Mouse (Mus musculus): Measurements from ENCODE around the gene Slc34a3. TPM values are rescaled to one million over a fixed set of nuclear protein-coding genes. Genes with fewer than 3 reads are reported as not detected.
A peak's percentile ranks its signal among the peaks of the same experiment; 100 is the strongest.

Slc34a3 gene
- polyA plus RNA-seq, 1 experiment from 2014 or later: not detected

GRCm38 (mm10) chr2:25195211-25196156 lies 38.7 kb downstream of the Slc34a3 start:
- Histone ChIP-seq H3K27me3 (replicated peaks; ENCODE audit: control insufficient read depth, insufficient read depth, low read length) (peaks cover 26% of the 10 kb centered on the region), H3K27ac (ENCODE audit: low read depth, low read length) (no peak overlapping the region), H3K36me3 (ENCODE audit: control insufficient read depth, insufficient read depth, low read length) (peaks cover 25% of the 10 kb centered on the region), H3K9ac (ENCODE audit: low read length) (no peak overlapping the region), H3K4me3 (ENCODE audit: low read depth, low read length) (no peak overlapping the region), H3K9me3 (replicated peaks; ENCODE audit: control insufficient read depth, low read length) (no peaks in the 10 kb centered on the region), H3K4me1 (ENCODE audit: control insufficient read depth, insufficient read depth, low read length) (no peaks in the 10 kb centered on the region), H3K4me2 (ENCODE audit: low read length) (no peak overlapping the region)
- WGBS: 25% methylated on average over 55 of the region's 55 CpGs
- ATAC-seq (no peak), DNase-seq (ENCODE audit: low spot score) (no peak)

GRCm38 (mm10) chr2:25194486-25195171 lies 39.5 kb downstream of the Slc34a3 start:
- 88% methylated on average over 17 of the region's 17 CpGs for WGBS
- Histone ChIP-seq H3K27ac (ENCODE audit: low read depth, low read length) (no peak overlapping the region), H3K9me3 (replicated peaks; ENCODE audit: control insufficient read depth, low read length) (no peaks in the 10 kb centered on the region), H3K4me2 (ENCODE audit: low read length) (no peak overlapping the region), H3K9ac (ENCODE audit: low read length) (no peak overlapping the region), H3K4me3 (ENCODE audit: low read depth, low read length) (no peak overlapping the region), H3K36me3 (ENCODE audit: control insufficient read depth, insufficient read depth, low read length) (peaks cover 16% of the 10 kb centered on the region), H3K4me1 (ENCODE audit: control insufficient read depth, insufficient read depth, low read length) (no peaks in the 10 kb centered on the region), H3K27me3 (replicated peaks; ENCODE audit: control insufficient read depth, insufficient read depth, low read length) (peaks cover 26% of the 10 kb centered on the region)
- no peak for DNase-seq (ENCODE audit: low spot score)
- no peak for ATAC-seq

- Histone ChIP-seq H3K4me2 (ENCODE audit: low read length) (no peak overlapping the region), H3K9me3 (replicated peaks; ENCODE audit: control insufficient read depth, low read length) (no peaks in the 10 kb centered on the region), H3K9ac (ENCODE audit: low read length) (no peak overlapping the region), H3K27me3 (replicated peaks; ENCODE audit: control insufficient read depth, insufficient read depth, low read length) (peaks cover 26% of the 10 kb centered on the region), H3K4me1 (ENCODE audit: control insufficient read depth, insufficient read depth, low read length) (no peaks in the 10 kb centered on the region), H3K36me3 (ENCODE audit: control insufficient read depth, insufficient read depth, low read length) (peaks cover 10% of the 10 kb centered on the region; the same call in 1 of the 2 replicates), H3K4me3 (ENCODE audit: low read depth, low read length) (no peak overlapping the region), H3K27ac (ENCODE audit: low read depth, low read length) (no peak overlapping the region)
- ATAC-seq (no peak), DNase-seq (ENCODE audit: low spot score) (no peak)
- 73% methylated on average over 5 of the region's 5 CpGs for WGBS
Measured at GRCm38 (mm10) chr2:25194006-25194405, 40.2 kb downstream of the Slc34a3 start.

GRCm38 (mm10) chr2:25193330-25193770 lies 40.8 kb downstream of the Slc34a3 start:
- no peaks in the 10 kb centered on the region for H3K4me1 ChIP-seq (ENCODE audit: control insufficient read depth, insufficient read depth, low read length)
- H3K27ac ChIP-seq (ENCODE audit: low read depth, low read length): no peak overlapping the region
- H3K4me2 ChIP-seq (ENCODE audit: low read length): no peak overlapping the region
- peaks cover 5% of the 10 kb centered on the region; the same call in 1 of the 2 replicates for H3K36me3 ChIP-seq (ENCODE audit: control insufficient read depth, insufficient read depth, low read length)
- ATAC-seq (peak; percentile 82), DNase-seq (ENCODE audit: low spot score) (peak; percentile 92)
- no peak overlapping the region for H3K9ac ChIP-seq (ENCODE audit: low read length)
- 3% methylated on average over 6 of the region's 6 CpGs for WGBS
- H3K4me3 ChIP-seq (ENCODE audit: low read depth, low read length): no peak overlapping the region
- H3K9me3 ChIP-seq (replicated peaks; ENCODE audit: control insufficient read depth, low read length): no peaks in the 10 kb centered on the region
- H3K27me3 ChIP-seq (replicated peaks; ENCODE audit: control insufficient read depth, insufficient read depth, low read length): peaks cover 26% of the 10 kb centered on the region

GRCm38 (mm10) chr2:25187841-25188240 lies 46.3 kb downstream of the Slc34a3 start:
- no peaks in the 10 kb centered on the region for H3K9me3 ChIP-seq (replicated peaks; ENCODE audit: control insufficient read depth, low read length)
- no peak overlapping the region for H3K9ac ChIP-seq (ENCODE audit: low read length)
- ATAC-seq: no peak
- WGBS: 84% methylated on average over 6 of the region's 6 CpGs
- H3K4me2 ChIP-seq (ENCODE audit: low read length): no peak overlapping the region
- peaks cover 5% of the 10 kb centered on the region; the same call in 1 of the 2 replicates for H3K36me3 ChIP-seq (ENCODE audit: control insufficient read depth, insufficient read depth, low read length)
- peaks cover 18% of the 10 kb centered on the region for H3K4me1 ChIP-seq (ENCODE audit: control insufficient read depth, insufficient read depth, low read length)
- H3K27me3 ChIP-seq (replicated peaks; ENCODE audit: control insufficient read depth, insufficient read depth, low read length): no peaks in the 10 kb centered on the region
- H3K27ac ChIP-seq (ENCODE audit: low read depth, low read length): no peak overlapping the region
- H3K4me3 ChIP-seq (ENCODE audit: low read depth, low read length): no peak overlapping the region
- no peak for DNase-seq (ENCODE audit: low spot score)

- Histone ChIP-seq H3K27ac (ENCODE audit: low read depth, low read length) (peak overlapping the region; percentile 97; the same call in 1 of the 2 replicates), H3K9ac (ENCODE audit: low read length) (peak overlapping the region; percentile 82)
- 33% methylated on average over 5 of the region's 5 CpGs for WGBS
Measured at GRCm38 (mm10) chr2:25186575-25186930, 47.6 kb downstream of the Slc34a3 start.

GRCm38 (mm10) chr2:25185625-25186574 lies 48.3 kb downstream of the Slc34a3 start:
- DNase-seq (ENCODE audit: low spot score) (peak; percentile 90), ATAC-seq (peak; percentile 79)
- Histone ChIP-seq H3K4me2 (ENCODE audit: low read length) (peak overlapping the region; percentile 81), H3K9me3 (replicated peaks; ENCODE audit: control insufficient read depth, low read length) (no peaks in the 10 kb centered on the region), H3K4me3 (ENCODE audit: low read depth, low read length) (peak overlapping the region; percentile 48), H3K27me3 (replicated peaks; ENCODE audit: control insufficient read depth, insufficient read depth, low read length) (no peaks in the 10 kb centered on the region), H3K36me3 (ENCODE audit: control insufficient read depth, insufficient read depth, low read length) (peaks cover 5% of the 10 kb centered on the region; the same call in 1 of the 2 replicates), H3K27ac (ENCODE audit: low read depth, low read length) (peak overlapping the region; percentile 97), H3K4me1 (ENCODE audit: control insufficient read depth, insufficient read depth, low read length) (peaks cover 22% of the 10 kb centered on the region), H3K9ac (ENCODE audit: low read length) (peak overlapping the region; percentile 82)
- 1% methylated on average over 62 of the region's 64 CpGs for WGBS

More at GRCm38 (mm10) chr2:25186575-25186930, 47.6 kb downstream of the Slc34a3 start:
- ATAC-seq: no peak
- no peaks in the 10 kb centered on the region for H3K9me3 ChIP-seq (replicated peaks; ENCODE audit: control insufficient read depth, low read length)
- H3K36me3 ChIP-seq (ENCODE audit: control insufficient read depth, insufficient read depth, low read length): peaks cover 5% of the 10 kb centered on the region; the same call in 1 of the 2 replicates
- peaks cover 22% of the 10 kb centered on the region for H3K4me1 ChIP-seq (ENCODE audit: control insufficient read depth, insufficient read depth, low read length)
- no peaks in the 10 kb centered on the region for H3K27me3 ChIP-seq (replicated peaks; ENCODE audit: control insufficient read depth, insufficient read depth, low read length)
- DNase-seq (ENCODE audit: low spot score): no peak
- H3K4me3 ChIP-seq (ENCODE audit: low read depth, low read length): peak overlapping the region; percentile 48
- H3K4me2 ChIP-seq (ENCODE audit: low read length): peak overlapping the region; percentile 81

GRCm38 (mm10) chr2:25184496-25184895 lies 49.7 kb downstream of the Slc34a3 start:
- WGBS: 91% methylated on average over 7 of the region's 7 CpGs
- DNase-seq (ENCODE audit: low spot score) (no peak), ATAC-seq (no peak)
- no peaks in the 10 kb centered on the region for H3K9me3 ChIP-seq (replicated peaks; ENCODE audit: control insufficient read depth, low read length)
- no peak overlapping the region for H3K9ac ChIP-seq (ENCODE audit: low read length)
- H3K4me2 ChIP-seq (ENCODE audit: low read length): peak overlapping the region; percentile 81; the same call in 1 of the 2 replicates
- peaks cover 28% of the 10 kb centered on the region for H3K4me1 ChIP-seq (ENCODE audit: control insufficient read depth, insufficient read depth, low read length)
- H3K27me3 ChIP-seq (replicated peaks; ENCODE audit: control insufficient read depth, insufficient read depth, low read length): no peaks in the 10 kb centered on the region
- H3K36me3 ChIP-seq (ENCODE audit: control insufficient read depth, insufficient read depth, low read length): peaks cover 5% of the 10 kb centered on the region; the same call in 1 of the 2 replicates
- no peak overlapping the region for H3K4me3 ChIP-seq (ENCODE audit: low read depth, low read length)
- peak overlapping the region; percentile 97 for H3K27ac ChIP-seq (ENCODE audit: low read depth, low read length)
